Mouse (Mus musculus) gastrocnemius, postnatal 14 days (tissue): Measurements from ENCODE around the gene Olfr262. TPM values are rescaled to one million over a fixed set of nuclear protein-coding genes. Genes with fewer than 3 reads are reported as not detected.
"Not testable (repeated sequence)": the region's sequence is repeated elsewhere in the genome, so short reads cannot be mapped to it uniquely, and the experiment has no call there.

Source experiments
- DNase-seq: peaks from one replicate; pipeline ENCODE4 v3.0.0; 2021; ENCODE audit warnings: mixed read lengths
- intact Hi-C: fragments of 180-260 bp; cut with DNase I; formaldehyde crosslinking; loops from one replicate; pipeline ENCODE4 v1.15.1; 2025; ENCODE audit warnings: low total_unique reads
- long read RNA-seq, 2 experiments: library from polyadenylated mRNA; stranded (forward); transcript quantifications; one replicate each; pipeline ENCODE4 v2.0.0; 2021
- total RNA-seq, 2 experiments: library from RNA; stranded (reverse); gene quantifications; 2 replicates each; pipeline ENCODE4 v1.2.3; 2021

Gene Olfr262
- total RNA-seq = not detected
- long read RNA-seq, experiment 1 = 0 reads
- long read RNA-seq, experiment 2 = 0 reads

DNA sequence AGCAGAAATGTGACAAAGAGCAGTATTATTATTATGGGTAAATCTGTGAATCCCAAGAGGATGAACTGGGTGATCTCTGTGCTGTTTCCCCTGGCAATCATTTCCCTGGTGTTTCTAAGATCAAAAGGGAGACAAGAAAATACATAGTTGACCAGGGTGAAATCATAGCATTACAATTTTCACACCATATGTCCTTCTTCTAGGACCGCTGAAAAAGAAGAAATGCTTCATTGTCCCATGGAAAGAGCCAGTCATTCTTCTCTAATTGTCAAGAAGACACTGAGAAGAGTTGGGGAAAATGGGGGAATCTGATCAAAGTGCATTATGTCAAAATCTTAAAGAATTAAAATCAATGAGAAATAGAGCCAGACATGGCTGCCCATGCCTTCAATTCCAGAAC lies at the start of gene Olfr262:
Olfr262 (minus strand) TSS at position 101 of the 400 bp plus-strand sequence.
- intact Hi-C loops = no loop called here
- no peak for DNase-seq

DNA sequence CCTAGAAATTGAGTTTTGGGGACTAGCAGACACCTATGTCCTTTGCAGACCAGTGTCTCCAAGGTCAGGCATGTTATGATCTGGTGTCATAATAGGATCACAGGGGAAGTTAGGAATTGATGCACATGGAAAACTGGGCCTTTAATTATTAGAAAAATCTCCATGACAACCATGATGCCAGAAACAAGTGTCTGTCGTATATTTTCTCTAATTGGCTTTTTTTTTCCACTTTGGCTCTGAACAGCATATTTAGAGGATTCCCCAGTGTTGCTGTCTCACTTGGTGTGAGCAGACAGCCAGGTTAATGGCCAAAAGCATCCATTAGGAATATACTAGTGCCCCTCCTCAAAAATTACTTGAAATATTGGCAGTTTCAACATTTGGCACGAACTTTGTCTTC lies 38.1 kb upstream of the Olfr262 start, which contains the start of gene Olfr1434:
Olfr1434 (plus strand) TSS at position 301 of the 400 bp plus-strand sequence.
- intact Hi-C loops = no loop called here
- no peak for DNase-seq

DNA sequence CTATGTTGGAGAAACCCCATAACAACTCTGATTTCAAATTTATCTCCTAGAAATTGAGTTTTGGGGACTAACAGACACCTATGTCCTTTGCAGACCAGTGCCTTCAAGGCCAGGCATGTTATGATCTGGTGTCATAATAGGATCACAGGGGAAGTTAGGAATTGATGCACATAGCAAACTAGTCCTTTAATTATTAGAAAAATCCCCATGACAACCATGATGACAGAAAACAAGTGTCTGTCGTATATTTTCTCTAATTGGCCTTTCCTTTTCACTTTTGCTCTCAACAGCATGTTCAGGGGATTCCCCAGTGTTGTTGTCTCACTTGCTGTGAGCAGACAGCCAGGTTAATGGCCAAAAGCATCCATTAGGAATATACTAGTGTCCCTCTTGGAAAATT lies 19.3 kb upstream of the Olfr262 start, which contains the start of gene Olfr235:
Olfr235 (plus strand) TSS at position 301 of the 400 bp plus-strand sequence.
- intact Hi-C loops = no loop called here

DNA sequence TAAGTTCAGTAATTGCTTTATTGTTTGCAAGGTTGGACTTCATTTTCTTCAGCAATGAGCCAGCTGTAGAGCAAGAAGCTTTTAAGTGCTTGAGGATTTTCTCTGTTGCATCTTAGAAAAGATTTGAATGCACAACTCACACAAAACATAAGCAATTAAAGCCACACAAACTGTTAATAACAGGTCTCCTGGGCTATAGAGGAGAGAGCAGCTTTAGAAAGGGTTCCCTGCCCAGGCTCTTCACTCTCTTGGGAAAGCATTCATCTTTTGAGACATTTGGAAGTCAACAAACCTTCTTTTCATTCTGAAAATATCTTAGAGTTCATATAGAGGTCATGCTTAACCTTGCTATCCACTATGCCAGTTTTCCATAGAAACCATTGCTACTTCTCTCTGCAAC lies 9.0 kb downstream of the Olfr262 start, which contains the start of gene Olfr1432:
Olfr1432 (minus strand) TSS at position 101 of the 400 bp plus-strand sequence.
- intact Hi-C loops, DNase-seq: not testable (repeated sequence)

More for the DNA sequence above, 19.3 kb upstream of the Olfr262 start, which contains the start of gene Olfr235:
- no peak for DNase-seq

- intact Hi-C loops = no loop called here
- DNase-seq = no peak
These were observed 41.1 kb downstream of the Olfr262 start, which contains the start of gene Olfr1431 for GRCm38 (mm10) chr19:12200334-12200733. Olfr1431 (plus strand) TSS chr19:12200634.

DNA sequence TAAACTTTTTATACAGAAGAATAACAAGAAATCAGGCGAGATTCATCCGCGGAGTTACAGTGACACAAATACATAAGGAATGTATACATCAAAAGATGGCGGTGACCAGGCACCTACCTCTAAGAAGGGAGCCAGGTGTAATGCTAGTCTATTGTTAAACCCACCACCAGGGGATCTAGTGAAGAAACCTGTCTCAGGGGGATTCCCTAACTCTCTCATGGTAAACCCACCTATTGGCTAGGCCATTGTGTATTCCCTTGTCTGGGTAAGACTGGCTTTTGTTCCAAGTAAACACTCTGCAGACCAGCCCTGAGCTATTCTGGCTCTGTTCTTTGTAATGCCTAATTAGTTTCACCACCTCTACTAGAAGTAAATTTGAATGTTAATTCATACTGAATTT lies 42.4 kb downstream of the Olfr262 start:
- intact Hi-C loops, DNase-seq: not testable (repeated sequence)

Other genes with a start within 250 kb of the Olfr262 start
- not detected for gene Olfr1423, start 200.3 kb downstream of the Olfr262 start, total RNA-seq
- gene Olfr1424, start 179.0 kb downstream of the Olfr262 start, total RNA-seq = not detected
- not detected for gene Olfr1425, start 163.9 kb downstream of the Olfr262 start, total RNA-seq
- gene Olfr1426, start 149.6 kb downstream of the Olfr262 start, total RNA-seq = not detected
- gene Olfr1427, start 138.3 kb downstream of the Olfr262 start, total RNA-seq = not detected
- gene Olfr1428, start 125.8 kb downstream of the Olfr262 start, total RNA-seq = not detected
- gene Olfr76, start 118.5 kb downstream of the Olfr262 start, total RNA-seq = not detected
- gene Olfr1555-ps1, start 71.5 kb downstream of the Olfr262 start, total RNA-seq = not detected
- not detected for gene Olfr1431, start 41.0 kb downstream of the Olfr262 start, total RNA-seq
- gene Olfr1432, start 9.1 kb downstream of the Olfr262 start, total RNA-seq = not detected
- not detected for gene Olfr235, start 19.4 kb upstream of the Olfr262 start, total RNA-seq
- not detected for gene Olfr1434, start 38.2 kb upstream of the Olfr262 start, total RNA-seq
- gene Olfr1436, start 57.5 kb upstream of the Olfr262 start, total RNA-seq = not detected
- gene Olfr1437, start 83.4 kb upstream of the Olfr262 start, total RNA-seq = not detected
- not detected for gene Olfr1438-ps1, start 94.3 kb upstream of the Olfr262 start, total RNA-seq
- not detected for gene Olfr1440, start 145.6 kb upstream of the Olfr262 start, total RNA-seq
- not detected for gene Olfr1441, start 175.8 kb upstream of the Olfr262 start, total RNA-seq
- gene Pfpl, start 186.2 kb upstream of the Olfr262 start, total RNA-seq = not detected
- gene Mpeg1, start 219.1 kb upstream of the Olfr262 start, total RNA-seq = 1 to 10 TPM; 1.5 to 1.6 TPM